Mouse (Mus musculus) liver, embryonic 12.5 days (tissue): ENCODE results near the gene Avpi1. TPM values are rescaled to one million over a fixed set of nuclear protein-coding genes. Genes with fewer than 3 reads are reported as not detected.
A peak's percentile ranks its signal among the peaks of the same experiment; 100 is the strongest.

Experiments used
- ATAC-seq: fragments of 200-750 bp; cut with Nextera tagmentation; 2 replicates; pipeline ENCODE4 v1.8.0; 2017; ENCODE audit warnings: moderate number of reproducible peaks, mild to moderate bottlenecking, moderate library complexity
- H3K27ac ChIP-seq: fragments of 300-500 bp; sonication (generic); 2 replicates; pipeline ENCODE4 v1.5.1; 2016; ENCODE audit warnings: mild to moderate bottlenecking
- H3K27me3 ChIP-seq: fragments of 300-500 bp; sonication (generic); replicated peaks from 2 replicates; pipeline ENCODE4 v1.6.1; 2016; ENCODE audit warnings: mild to moderate bottlenecking, moderate library complexity
- H3K36me3 ChIP-seq: fragments of 300-500 bp; sonication (generic); 2 replicates; pipeline ENCODE4 v1.6.1; 2016; ENCODE audit warnings: mild to moderate bottlenecking, moderate library complexity
- H3K4me1 ChIP-seq: fragments of 300-500 bp; sonication (generic); 2 replicates; pipeline ENCODE4 v1.6.1; 2016
- H3K4me2 ChIP-seq: fragments of 300-500 bp; sonication (generic); 2 replicates; pipeline ENCODE4 v1.6.1; 2016; ENCODE audit warnings: mild to moderate bottlenecking, moderate library complexity
- H3K4me3 ChIP-seq: fragments of 300-500 bp; sonication (generic); 2 replicates; pipeline ENCODE4 v1.5.1; 2016; ENCODE audit warnings: mild to moderate bottlenecking, moderate library complexity
- H3K9ac ChIP-seq: fragments of 300-500 bp; sonication (generic); 2 replicates; pipeline ENCODE4 v1.6.1; 2016; ENCODE audit warnings: mild to moderate bottlenecking, moderate library complexity
- H3K9me3 ChIP-seq: fragments of 300-500 bp; sonication (generic); replicated peaks from 2 replicates; pipeline ENCODE4 v1.6.1; 2016; ENCODE audit warnings: mild to moderate bottlenecking, moderate library complexity
- WGBS: fragments of 180-500 bp; shearing (Covaris S2); methylation state at CpG from one replicate; pipeline ENCODE4 v1.1.7; 2016; ENCODE audit not compliant: insufficient replicate concordance; 5-methylcytosine and 5-hydroxymethylcytosine counted together
- polyA plus RNA-seq: library from polyadenylated mRNA; unstranded; fragments of >200 nt; fragmentation: Nextera tagmentation; extraction: Ambion mirVana; gene quantifications from 2 replicates; pipeline ENCODE4 v1.2.1, GENCODE M21; 2016

Avpi1 gene
- 14.7 and 14.9 TPM in 2 replicates for polyA plus RNA-seq

GRCm38 (mm10) chr19:42128787-42129508, at the start of gene Avpi1:
Gene Avpi1 (minus strand): TSS chr19:42129059.
- Histone ChIP-seq H3K4me1 (peaks cover 52% of the 10 kb centered on the region), H3K9me3 (no peaks in the 10 kb centered on the region), H3K36me3 (peaks cover 12% of the 10 kb centered on the region), H3K27ac (peak within 1 kb of the TSS; percentile 80), H3K4me3 (peak within 1 kb of the TSS; percentile 68), H3K9ac (peak within 1 kb of the TSS; percentile 81), H3K4me2 (peak within 1 kb of the TSS; percentile 86), H3K27me3 (no peaks in the 10 kb centered on the region)
- under 1% methylated on average over 54 of the region's 54 CpGs for WGBS
- peak; percentile 97 for ATAC-seq

DNA sequence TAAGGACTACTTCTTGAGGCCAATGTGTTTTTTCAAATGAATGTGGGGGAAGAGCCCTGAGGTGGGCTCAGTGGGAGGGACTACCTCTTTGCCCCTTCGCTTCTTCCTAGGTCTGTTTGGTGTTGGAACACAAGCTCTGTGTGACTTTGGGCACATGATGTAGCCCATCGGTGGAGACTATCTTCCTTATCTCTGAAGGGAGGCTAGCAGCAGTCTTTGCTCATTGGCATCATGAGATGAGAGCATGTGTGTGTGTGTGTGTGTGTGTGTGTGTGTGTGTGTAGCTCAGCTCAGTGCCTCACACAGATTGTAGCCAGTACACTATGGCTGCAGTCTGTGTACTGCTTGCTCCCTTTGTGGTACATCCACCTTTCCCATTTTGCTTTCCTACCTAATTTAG, 48.6 kb upstream of the Avpi1 start:
- ATAC-seq: peak; percentile 40; the same call in 1 of the 2 replicates
- peaks cover 52% of the 10 kb centered on the region for H3K36me3 ChIP-seq
- 0 out of 2 replicates have a peak overlapping the region, but pooled peaks have one; percentile 1 for H3K4me3 ChIP-seq
- H3K9ac ChIP-seq: no peak overlapping the region; the same call in 1 of the 2 replicates
- H3K4me2 ChIP-seq: peak overlapping the region; percentile 41
- H3K27ac ChIP-seq: peak overlapping the region; percentile 69
- WGBS: 32% methylated on average over 2 of the region's 2 CpGs
- no peaks in the 10 kb centered on the region for H3K27me3 ChIP-seq
- no peaks in the 10 kb centered on the region for H3K9me3 ChIP-seq
- peaks cover 30% of the 10 kb centered on the region for H3K4me1 ChIP-seq

- Histone ChIP-seq H3K4me1 (peaks cover 34% of the 10 kb centered on the region), H3K9me3 (no peaks in the 10 kb centered on the region), H3K4me3 (0 out of 2 replicates have a peak overlapping the region, but pooled peaks have one; percentile 1), H3K4me2 (peak overlapping the region; percentile 41), H3K9ac (no peak overlapping the region; the same call in 1 of the 2 replicates), H3K36me3 (peaks cover 47% of the 10 kb centered on the region), H3K27me3 (no peaks in the 10 kb centered on the region), H3K27ac (peak overlapping the region; percentile 69)
- WGBS: 26% methylated on average over 7 of the region's 7 CpGs
- peak; percentile 79 for ATAC-seq
Observed at GRCm38 (mm10) chr19:42176841-42177240, 48.0 kb upstream of the Avpi1 start.

GRCm38 (mm10) chr19:42170025-42170969, 41.4 kb upstream of the Avpi1 start:
- Histone ChIP-seq H3K4me3 (peak overlapping the region; percentile 92), H3K9me3 (no peaks in the 10 kb centered on the region), H3K4me1 (peaks cover 45% of the 10 kb centered on the region), H3K27ac (peak overlapping the region; percentile 77), H3K27me3 (peaks cover 34% of the 10 kb centered on the region), H3K4me2 (peak overlapping the region; percentile 90), H3K36me3 (0 out of 2 replicates have a peak, but pooled peaks cover 3% of the 10 kb centered on the region), H3K9ac (peak overlapping the region; percentile 91)
- ATAC-seq: peak; percentile 91
- WGBS: 1% methylated on average over 55 of the region's 56 CpGs

DNA sequence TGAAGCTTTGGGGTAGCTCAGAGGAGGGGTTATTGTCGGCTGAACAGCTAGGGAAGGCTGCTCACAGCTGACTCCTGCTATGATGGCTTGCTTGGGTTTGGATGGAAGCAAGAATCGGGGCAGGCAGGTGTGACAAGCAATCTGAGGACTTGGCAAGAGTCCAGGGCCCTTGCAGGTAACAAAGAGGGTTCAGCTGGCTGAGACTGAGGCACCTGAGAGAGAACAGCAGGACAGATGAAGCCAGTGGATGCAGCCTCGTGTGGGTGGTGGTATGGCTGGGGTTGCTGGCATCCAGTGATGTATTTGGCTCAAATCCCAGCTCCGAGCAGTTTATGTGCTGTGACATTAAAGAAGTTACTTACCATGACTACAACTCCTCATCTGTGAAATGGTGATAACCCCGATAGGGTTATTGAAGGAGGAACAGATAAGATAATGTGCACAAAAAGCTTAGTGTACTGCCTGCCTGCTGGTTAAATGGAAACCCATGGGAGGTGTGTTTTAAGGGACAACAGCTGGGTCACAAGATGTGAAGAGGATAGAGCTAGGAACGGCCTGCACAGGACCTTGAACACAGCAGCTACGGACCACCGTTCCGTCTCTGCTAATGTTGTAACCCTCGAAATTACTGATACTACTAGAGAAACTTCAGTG, 40.6 kb upstream of the Avpi1 start:
- H3K4me1 ChIP-seq: peaks cover 45% of the 10 kb centered on the region
- peaks cover 35% of the 10 kb centered on the region for H3K27me3 ChIP-seq
- H3K4me2 ChIP-seq: peak overlapping the region; percentile 90
- 49% methylated on average over 10 of the region's 10 CpGs for WGBS
- H3K9ac ChIP-seq: peak overlapping the region; percentile 91; the same call in 1 of the 2 replicates
- peak; percentile 38 for ATAC-seq
- H3K27ac ChIP-seq: peak overlapping the region; percentile 49
- 0 out of 2 replicates have a peak, but pooled peaks cover 3% of the 10 kb centered on the region for H3K36me3 ChIP-seq
- H3K9me3 ChIP-seq: no peaks in the 10 kb centered on the region
- H3K4me3 ChIP-seq: peak overlapping the region; percentile 92

GRCm38 (mm10) chr19:42167489-42167888, 38.6 kb upstream of the Avpi1 start:
- no peaks in the 10 kb centered on the region for H3K9me3 ChIP-seq
- H3K27me3 ChIP-seq: peaks cover 40% of the 10 kb centered on the region
- H3K4me2 ChIP-seq: no peak overlapping the region
- no peak overlapping the region for H3K27ac ChIP-seq
- H3K9ac ChIP-seq: no peak overlapping the region
- ATAC-seq: no peak
- WGBS: 66% methylated on average over 9 of the region's 9 CpGs
- H3K36me3 ChIP-seq: no peaks in the 10 kb centered on the region
- H3K4me3 ChIP-seq: no peak overlapping the region
- H3K4me1 ChIP-seq: peaks cover 40% of the 10 kb centered on the region

GRCm38 (mm10) chr19:42166766-42167165, 37.9 kb upstream of the Avpi1 start:
- Histone ChIP-seq H3K27me3 (peaks cover 40% of the 10 kb centered on the region), H3K4me3 (no peak overlapping the region), H3K4me2 (no peak overlapping the region), H3K9me3 (no peaks in the 10 kb centered on the region), H3K4me1 (peaks cover 36% of the 10 kb centered on the region), H3K27ac (no peak overlapping the region), H3K9ac (no peak overlapping the region), H3K36me3 (no peaks in the 10 kb centered on the region)
- ATAC-seq: no peak
- 41% methylated on average over 3 of the region's 3 CpGs for WGBS

GRCm38 (mm10) chr19:42166130-42166529, 37.3 kb upstream of the Avpi1 start:
- 4% methylated on average over 12 of the region's 12 CpGs for WGBS
- H3K4me3 ChIP-seq: peak overlapping the region; percentile 34

GRCm38 (mm10) chr19:42164188-42164587, 35.3 kb upstream of the Avpi1 start:
- H3K9ac ChIP-seq: no peak overlapping the region
- H3K4me1 ChIP-seq: peaks cover 20% of the 10 kb centered on the region
- no peak overlapping the region for H3K4me3 ChIP-seq
- WGBS: 63% methylated on average over 7 of the region's 7 CpGs
- peaks cover 38% of the 10 kb centered on the region for H3K27me3 ChIP-seq
- no peak overlapping the region for H3K27ac ChIP-seq
- no peaks in the 10 kb centered on the region for H3K36me3 ChIP-seq
- no peak for ATAC-seq
- no peak overlapping the region for H3K4me2 ChIP-seq
- no peaks in the 10 kb centered on the region for H3K9me3 ChIP-seq

More at GRCm38 (mm10) chr19:42166130-42166529, 37.3 kb upstream of the Avpi1 start:
- Histone ChIP-seq H3K27me3 (peaks cover 40% of the 10 kb centered on the region), H3K27ac (no peak overlapping the region), H3K9me3 (no peaks in the 10 kb centered on the region), H3K4me1 (peaks cover 30% of the 10 kb centered on the region), H3K36me3 (no peaks in the 10 kb centered on the region), H3K9ac (peak overlapping the region; percentile 12; the same call in 1 of the 2 replicates), H3K4me2 (peak overlapping the region; percentile 58)
- no peak for ATAC-seq

DNA sequence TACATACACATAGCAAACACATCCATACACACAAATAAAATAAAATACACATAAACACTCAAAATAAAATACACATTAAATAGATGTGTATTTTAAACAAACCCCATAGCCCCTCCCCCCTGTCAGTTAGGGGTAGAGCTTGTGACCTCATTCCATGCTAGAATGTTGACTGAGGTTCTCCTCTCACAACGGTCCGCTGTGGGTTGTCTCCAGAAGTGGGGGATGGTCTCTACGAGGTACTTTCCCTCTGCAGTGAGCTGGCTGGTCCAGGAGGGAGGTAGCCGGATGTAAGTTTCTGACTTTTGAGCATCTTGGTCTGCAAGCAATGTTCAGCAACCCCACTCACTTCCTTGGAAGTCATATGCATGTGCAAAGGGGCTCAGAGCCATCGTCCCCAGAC, 34.9 kb upstream of the Avpi1 start, which contains the start of gene Zfyve27:
Zfyve27 (plus strand) TSS at position 188 of the 400 bp plus-strand sequence.
- no peak for ATAC-seq
- no peaks in the 10 kb centered on the region for H3K36me3 ChIP-seq
- no peaks in the 10 kb centered on the region for H3K9me3 ChIP-seq
- peaks cover 33% of the 10 kb centered on the region for H3K27me3 ChIP-seq
- H3K4me3 ChIP-seq: no peak within 1 kb of the TSS
- H3K27ac ChIP-seq: no peak within 1 kb of the TSS
- H3K4me1 ChIP-seq: peaks cover 20% of the 10 kb centered on the region
- H3K4me2 ChIP-seq: no peak within 1 kb of the TSS
- WGBS: 58% methylated on average over 5 of the region's 5 CpGs
- H3K9ac ChIP-seq: no peak within 1 kb of the TSS
